Mouse (Mus musculus) kidney, postnatal 10 days (tissue): Measurements from ENCODE around the gene Mrps6.

ENCODE experiments used
- DNase-seq: peaks from one replicate; pipeline ENCODE4 v3.0.0; 2021; ENCODE audit warnings: mixed read lengths

The Mrps6 gene

GRCm38 (mm10) chr16:92127226-92127625 lies 69.2 kb downstream of the Mrps6 start:
- no peak for DNase-seq

DNA sequence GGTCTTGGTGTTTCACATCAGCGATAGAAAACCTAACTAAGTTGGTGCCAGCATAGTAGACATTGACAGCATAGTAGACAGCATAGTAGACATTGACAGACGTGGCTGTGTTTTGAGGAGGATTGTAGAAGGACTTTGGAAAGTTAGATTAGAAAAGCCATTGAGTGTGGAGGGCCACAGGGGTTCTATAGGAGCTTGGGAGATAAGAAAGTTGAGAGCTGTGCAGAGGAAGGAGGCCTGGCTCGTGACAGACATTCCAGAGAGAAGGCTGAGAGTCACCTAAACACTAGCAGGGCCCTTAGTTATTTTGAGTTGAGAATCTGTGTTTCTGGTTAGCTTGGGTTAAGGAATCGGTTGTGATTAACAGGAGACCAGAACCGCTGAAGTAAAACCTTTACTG lies 69.6 kb downstream of the Mrps6 start:
- no peak for DNase-seq

DNA sequence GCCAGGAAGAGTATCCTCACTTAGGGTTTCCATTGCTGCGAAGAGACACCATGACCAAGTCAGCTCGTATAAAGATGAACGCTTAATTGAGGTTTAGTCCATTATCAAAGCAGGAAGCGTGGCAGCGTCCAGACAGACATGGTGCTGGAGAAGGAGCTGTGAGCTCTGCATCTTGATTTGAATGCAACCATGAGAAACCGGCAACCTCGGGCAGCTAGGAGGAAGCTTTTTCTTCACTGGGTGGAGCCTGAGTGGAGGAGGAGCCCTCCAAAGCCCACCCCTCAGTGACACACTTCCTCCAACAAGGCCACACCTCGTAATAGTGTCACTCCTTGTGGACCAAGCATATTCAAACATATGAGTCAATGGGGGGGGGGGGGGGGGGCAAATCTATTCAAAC lies 71.8 kb downstream of the Mrps6 start:
- DNase-seq: no peak

GRCm38 (mm10) chr16:92132511-92132910 lies 74.4 kb downstream of the Mrps6 start:
- no peak for DNase-seq

DNA sequence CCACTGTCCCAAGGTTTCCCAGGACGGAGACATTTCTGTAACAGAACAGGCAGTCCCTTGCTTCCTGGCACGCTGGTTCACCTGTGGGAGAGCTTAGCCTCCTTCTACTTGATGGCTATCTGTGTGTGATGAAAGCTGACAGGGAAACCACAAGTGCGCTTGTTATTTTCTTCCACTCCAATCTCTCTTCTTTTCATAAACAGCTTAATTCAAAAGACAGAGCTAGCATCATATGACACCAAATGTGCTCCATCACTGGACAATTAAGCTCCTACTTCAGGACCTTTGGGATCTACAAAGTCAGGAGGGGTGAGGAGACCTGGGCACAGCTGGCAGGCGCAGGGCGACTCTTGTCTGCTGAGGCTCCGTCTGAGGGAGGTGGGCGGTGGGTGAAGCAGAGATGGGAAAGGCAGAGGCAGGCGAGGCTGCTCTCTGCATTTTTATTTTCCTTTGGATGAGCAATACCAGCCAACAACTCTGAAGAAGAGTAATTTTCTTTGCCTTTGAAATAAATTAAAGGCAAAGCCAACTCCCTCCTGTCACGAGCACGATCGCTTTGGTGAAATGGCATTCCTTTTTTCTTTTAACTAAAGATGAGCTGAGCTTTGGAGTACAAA lies 76.2 kb downstream of the Mrps6 start:
- DNase-seq: no peak

DNA sequence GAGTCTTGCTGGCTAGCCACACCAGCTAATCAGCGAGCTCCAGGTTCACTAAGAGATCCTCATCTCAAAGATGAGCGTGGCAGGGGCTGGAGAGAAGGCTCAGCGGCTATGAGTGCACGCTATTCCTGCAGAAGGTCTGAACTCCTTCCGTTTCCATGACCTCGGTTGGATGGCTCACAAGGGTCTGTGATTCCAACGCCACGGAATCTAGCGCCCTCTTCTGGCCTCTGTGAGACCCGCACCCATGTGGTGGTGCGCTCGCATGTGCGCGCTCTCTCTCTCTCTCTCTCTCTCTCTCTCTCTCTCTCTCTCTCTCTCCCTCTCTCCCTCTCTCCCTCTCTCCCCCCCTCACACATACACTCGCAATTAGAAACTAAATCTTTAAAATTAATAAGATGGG lies 78.2 kb downstream of the Mrps6 start:
- DNase-seq: no peak

DNA sequence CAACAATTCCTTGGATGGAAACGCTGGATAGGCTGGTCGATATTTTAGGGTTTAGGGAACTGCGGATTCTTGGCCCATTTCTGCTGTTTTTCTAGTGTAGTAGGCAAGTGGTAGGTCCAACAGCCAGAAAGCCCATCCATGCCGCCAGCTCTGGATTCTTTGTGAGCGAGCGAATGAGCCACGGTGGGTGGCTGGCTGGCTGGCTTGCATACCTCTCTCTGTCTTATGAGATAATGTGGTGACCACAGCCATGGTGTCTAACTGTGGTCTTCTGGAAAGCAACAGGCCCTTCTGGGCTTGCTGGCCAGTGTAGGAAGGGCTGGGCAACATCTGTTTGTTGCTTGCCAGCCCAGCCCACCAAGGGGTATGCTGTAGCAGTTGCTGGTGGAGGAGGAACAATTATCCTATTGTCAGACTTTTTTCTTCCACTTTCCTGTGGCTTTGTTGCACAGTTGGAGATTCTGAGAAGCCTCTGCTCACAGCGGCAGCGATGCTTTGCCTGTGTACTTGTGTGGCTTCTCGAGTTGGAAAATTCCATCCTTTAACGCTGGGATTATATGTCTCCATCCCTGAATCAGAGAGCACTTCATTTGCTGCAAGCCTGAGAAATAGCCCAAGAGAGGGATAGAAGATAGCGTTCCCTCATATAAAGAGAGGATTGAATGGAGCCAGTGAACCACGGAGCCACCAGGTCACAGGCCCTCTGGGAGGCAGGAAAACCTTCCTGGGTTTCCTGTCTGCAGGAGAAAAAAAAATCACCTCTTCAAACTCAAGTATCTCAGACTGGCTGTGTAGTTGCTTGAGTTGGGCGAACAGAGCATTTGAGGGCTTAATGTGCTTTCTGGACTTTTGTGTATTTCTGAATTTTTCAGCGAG lies 81.6 kb downstream of the Mrps6 start:
- DNase-seq: no peak

DNA sequence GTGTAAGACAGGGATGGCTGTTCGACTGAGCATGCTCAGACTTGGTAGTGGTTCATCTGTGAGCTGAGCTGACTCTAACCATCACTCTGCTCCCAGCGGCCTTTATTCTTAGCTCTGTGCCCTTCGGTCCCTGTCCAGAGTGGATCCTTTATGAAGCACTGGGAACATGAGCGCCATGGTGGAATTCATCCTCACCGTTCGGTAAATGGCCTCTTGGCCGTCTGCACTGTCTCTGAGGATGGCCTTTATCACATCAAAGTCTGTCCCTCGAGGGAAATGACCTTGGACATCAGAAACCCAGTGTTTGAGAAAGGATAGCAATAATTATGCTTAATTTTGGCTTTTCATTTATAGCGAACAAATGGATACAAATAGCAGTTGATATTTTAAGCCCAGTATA lies 82.3 kb downstream of the Mrps6 start:
- no peak for DNase-seq

DNA sequence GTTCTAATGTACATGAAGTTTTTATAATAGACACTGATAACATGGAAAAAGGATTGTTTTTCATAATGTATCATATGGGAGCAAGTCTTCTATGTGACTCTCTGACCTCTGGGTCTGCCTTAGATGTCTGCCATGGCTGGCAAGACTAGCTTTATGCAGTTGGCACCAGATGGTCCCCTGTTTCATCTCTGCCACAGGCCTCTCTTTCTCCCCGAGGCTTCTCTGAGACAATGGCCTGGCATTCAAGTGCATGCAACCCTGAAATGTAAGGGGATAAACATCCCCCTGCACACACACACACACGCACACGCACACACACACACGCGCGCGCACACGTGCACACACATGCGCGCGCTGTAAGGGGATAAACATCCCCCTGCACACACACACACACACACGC lies 83.0 kb downstream of the Mrps6 start:
- DNase-seq: no peak

- no peak for DNase-seq
These were observed 84.4 kb downstream of the Mrps6 start for GRCm38 (mm10) chr16:92142426-92143012.

DNA sequence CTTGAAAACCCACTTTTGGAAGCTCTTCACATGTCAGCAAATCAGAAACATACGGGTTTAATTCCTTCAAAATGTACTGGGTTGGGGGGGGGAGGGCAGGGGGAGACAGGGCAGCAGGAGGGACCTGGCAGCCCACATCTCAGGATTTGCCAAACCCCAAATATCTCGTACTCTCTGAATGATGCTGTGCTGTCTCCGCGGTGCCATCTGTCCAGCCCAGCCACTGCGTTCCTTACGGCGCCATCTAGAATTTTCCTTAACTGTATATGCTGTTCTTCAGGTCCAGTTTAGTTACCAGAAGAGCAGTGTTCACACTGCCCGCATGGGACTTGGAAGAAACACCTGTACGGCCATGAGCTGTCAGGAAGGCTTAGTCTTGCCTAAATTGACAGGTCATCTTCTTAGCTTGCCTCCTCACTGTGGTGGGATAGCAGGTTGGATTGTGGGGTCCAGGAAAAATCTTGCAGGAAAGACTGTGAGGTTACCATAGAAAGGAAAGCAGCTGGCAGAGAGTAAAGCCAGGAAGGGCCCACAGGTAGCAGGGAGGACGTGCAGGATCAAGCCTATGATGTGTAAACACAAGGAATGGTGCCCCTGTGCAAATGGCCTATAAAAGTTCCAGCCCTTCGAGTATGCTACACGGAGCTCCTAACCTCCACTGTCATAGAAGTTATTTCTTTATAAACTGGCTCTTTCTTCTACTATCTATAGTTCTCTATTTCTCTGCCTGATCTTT lies 89.7 kb downstream of the Mrps6 start:
- no peak for DNase-seq

GRCm38 (mm10) chr16:92148367-92148728 lies 90.3 kb downstream of the Mrps6 start:
- DNase-seq: no peak

DNA sequence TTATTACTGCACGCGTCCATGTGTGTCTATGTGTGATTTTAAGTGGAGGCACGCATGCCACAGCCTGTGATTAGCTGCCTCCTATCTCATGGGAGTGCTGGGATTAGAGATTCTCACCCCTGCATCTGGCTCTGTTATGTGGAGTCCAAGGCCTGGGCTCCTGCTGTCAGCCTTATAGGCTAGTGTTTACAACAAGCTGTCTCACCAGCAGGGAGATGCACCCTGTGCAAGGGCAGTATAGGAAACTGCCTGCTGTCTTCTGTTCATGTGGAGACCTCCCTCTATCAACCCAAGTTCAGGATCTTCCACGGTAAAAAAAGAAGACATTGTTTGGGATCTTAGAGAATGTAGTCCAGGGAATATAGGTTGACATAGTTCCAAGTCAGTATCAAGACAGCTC lies 92.9 kb downstream of the Mrps6 start:
- DNase-seq: no peak

DNA sequence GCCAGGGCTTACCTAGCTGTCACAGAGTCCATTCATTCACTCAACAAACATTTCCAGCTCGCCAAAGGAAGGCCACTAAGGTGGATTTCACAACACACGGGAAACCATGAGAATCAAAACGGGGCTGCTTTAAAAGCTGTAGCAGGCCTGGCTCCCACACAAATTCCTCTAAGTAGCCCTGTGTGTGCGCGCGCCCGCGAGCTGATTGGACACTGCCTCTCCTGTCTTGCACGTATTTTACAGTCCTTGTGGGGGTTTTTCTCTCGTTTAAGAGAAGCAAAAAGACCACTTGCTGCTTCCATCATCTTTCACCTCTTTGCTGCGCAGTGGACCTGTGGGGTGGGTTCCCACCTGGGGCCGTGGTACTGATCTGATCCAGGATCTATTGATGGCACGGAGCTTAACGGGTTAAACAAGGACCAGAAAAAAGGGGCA lies 100.0 kb downstream of the Mrps6 start:
- DNase-seq: peak; percentile 69

DNA sequence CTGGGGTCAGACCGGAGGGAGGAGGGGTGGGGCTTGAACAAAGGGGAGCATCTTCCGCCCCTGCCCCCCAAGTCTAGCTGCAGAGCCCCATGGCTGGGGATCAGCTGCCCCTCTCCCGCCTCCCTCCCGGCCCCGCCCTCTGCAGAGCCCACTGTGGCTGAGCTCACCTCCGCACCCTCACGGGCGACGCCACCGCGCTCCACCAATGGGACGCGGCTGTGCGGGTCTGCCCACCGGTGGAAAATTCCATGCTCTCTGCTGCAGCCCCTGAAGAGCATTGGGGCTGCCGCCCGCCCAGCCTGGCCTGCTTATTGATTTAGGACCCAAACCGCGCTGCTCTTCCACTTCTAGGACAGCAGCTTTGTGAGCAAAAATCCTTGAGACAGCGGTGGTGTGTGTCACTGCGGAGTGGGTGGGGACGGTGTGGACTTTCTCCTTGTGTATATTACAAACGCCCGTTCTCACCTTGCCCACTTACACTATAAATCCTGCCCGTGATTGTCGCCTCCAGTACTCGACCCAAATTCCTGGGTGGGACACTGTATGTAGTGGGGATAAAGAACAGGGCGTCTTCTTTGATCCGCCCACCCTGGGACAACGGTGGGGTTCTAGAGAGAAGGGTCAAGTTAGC lies 100.5 kb downstream of the Mrps6 start:
- DNase-seq: peak; percentile 86

DNA sequence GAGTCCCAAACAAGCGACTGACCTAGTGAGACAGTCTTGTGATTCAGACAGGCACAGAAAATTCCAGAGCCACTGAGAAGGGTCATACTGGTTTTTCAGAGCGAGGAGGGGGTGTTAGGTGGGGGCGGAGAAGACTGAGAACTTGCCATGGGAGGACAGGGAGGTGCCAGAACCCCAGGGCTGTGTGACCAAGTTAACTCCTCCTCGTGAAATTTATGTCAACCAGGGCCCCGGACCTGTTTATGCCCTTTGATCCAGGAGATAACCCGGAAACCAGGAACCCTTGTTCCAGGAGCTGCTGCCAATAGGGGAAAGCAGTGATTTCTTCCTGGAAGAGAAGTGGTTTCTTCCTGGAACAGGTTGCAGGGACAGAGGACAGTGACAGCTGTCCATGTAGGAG lies 101.0 kb downstream of the Mrps6 start:
- peak; percentile 36 for DNase-seq
